8 mouse cellular contexts compared by ENCODE assay signal in genomic region chr2:157513737-157514208, GRCm38 (mm10). TPM values are rescaled to one million over a fixed set of nuclear protein-coding genes. Genes with fewer than 3 reads are reported as not detected.
DNase-seq lines count a peak whose midpoint lies in the region; ATAC-seq and TF ChIP-seq lines count a peak whose summit lies in the region.

No protein-coding gene starts in this region.

- no peak overlapping the region for H3K4me3 ChIP-seq in liver, embryonic 11.5 days (ENCODE audit: low read depth, low read length)
- no peak overlapping the region for H3K4me3 ChIP-seq in hindbrain, embryonic 14.5 days (replicated peaks; ENCODE audit: low read length)
- no peak overlapping the region for H3K4me3 ChIP-seq in midbrain, embryonic 13.5 days (replicated peaks)
- no peak overlapping the region for H3K4me3 ChIP-seq in thymus, adult 2 months (ENCODE audit: control insufficient read depth, insufficient read depth, low read length)

- peaks cover 3% of the 10 kb centered on the region; the same call in 1 of the 2 replicates for H3K4me1 ChIP-seq in liver, embryonic 11.5 days (replicated peaks; ENCODE audit: control insufficient read depth, insufficient read depth, low read length)
- H3K4me1 ChIP-seq in hindbrain, embryonic 14.5 days (replicated peaks; ENCODE audit: control insufficient read depth, insufficient read depth, low read length), result peaks cover 40% of the 10 kb centered on the region
- H3K4me1 ChIP-seq in midbrain, embryonic 13.5 days (replicated peaks), result peaks cover 60% of the 10 kb centered on the region
- no peaks in the 10 kb centered on the region for H3K4me1 ChIP-seq in thymus, adult 2 months (replicated peaks; ENCODE audit: control insufficient read depth, insufficient read depth, low read length)

- no peak for TF ChIP-seq CTCF in thymus, adult 2 months (IDR thresholded peaks at IDR 0.05; ENCODE audit: borderline replicate concordance, control insufficient read depth, extremely low read depth, insufficient read depth, low read length, poor library complexity)

- no peak for ATAC-seq in liver, embryonic 11.5 days (replicated peaks; ENCODE audit: low FRiP score)
- no peak for ATAC-seq in hindbrain, embryonic 14.5 days (ENCODE audit: low FRiP score)
- no peak for ATAC-seq in midbrain, embryonic 13.5 days

- no peaks in the 10 kb centered on the region for H3K27me3 ChIP-seq in liver, embryonic 11.5 days (replicated peaks; ENCODE audit: control insufficient read depth, insufficient read depth, low read length)
- H3K27me3 ChIP-seq in hindbrain, embryonic 14.5 days (ENCODE audit: control insufficient read depth, insufficient read depth, low read length), result no peaks in the 10 kb centered on the region
- no peaks in the 10 kb centered on the region for H3K27me3 ChIP-seq in midbrain, embryonic 13.5 days
- no peaks in the 10 kb centered on the region for H3K27me3 ChIP-seq in thymus, adult 2 months (ENCODE audit: control insufficient read depth, insufficient read depth, low read length)

- TF ChIP-seq POLR2A in thymus, adult 2 months (IDR thresholded peaks at IDR 0.05; ENCODE audit: control insufficient read depth, extremely low read depth, insufficient read depth, low read length, poor library complexity), result no peak

- H3K36me3 ChIP-seq in liver, embryonic 11.5 days (ENCODE audit: control insufficient read depth, insufficient read depth, low read length), result no peaks in the 10 kb centered on the region
- H3K36me3 ChIP-seq in hindbrain, embryonic 14.5 days (replicated peaks; ENCODE audit: control insufficient read depth, insufficient read depth), result no peaks in the 10 kb centered on the region
- H3K36me3 ChIP-seq in midbrain, embryonic 13.5 days, result no peaks in the 10 kb centered on the region
- H3K36me3 ChIP-seq in thymus, adult 2 months (ENCODE audit: control insufficient read depth, insufficient read depth, low read length), result no peaks in the 10 kb centered on the region

- H3K9ac ChIP-seq in liver, embryonic 11.5 days (ENCODE audit: low read depth, low read length), result no peak overlapping the region
- no peak overlapping the region for H3K9ac ChIP-seq in hindbrain, embryonic 14.5 days
- H3K9ac ChIP-seq in midbrain, embryonic 13.5 days (replicated peaks), result no peak overlapping the region

- no peak overlapping the region for H3K4me2 ChIP-seq in liver, embryonic 11.5 days
- no peak overlapping the region for H3K4me2 ChIP-seq in hindbrain, embryonic 14.5 days (replicated peaks)
- H3K4me2 ChIP-seq in midbrain, embryonic 13.5 days (replicated peaks), result no peak overlapping the region

- DNase-seq in liver, result peak; percentile 40
- DNase-seq in liver, embryonic 11.5 days (ENCODE audit: low spot score), result no peak
- peak; percentile 60 for DNase-seq in embryo, embryonic 10.5 days (ENCODE audit: low spot score)
- no peak for DNase-seq in hindbrain, embryonic 14.5 days (ENCODE audit: low spot score)
- DNase-seq in thymus, adult 2 months, result no peak
- DNase-seq in left cerebral cortex, adult 8-10 months (ENCODE audit: low spot score in 2 of 2), result no peak
- no peak for DNase-seq in layer of hippocampus, postnatal 36 days

- 38% methylated on average over 9 of the region's 9 CpGs for WGBS in liver, embryonic 11.5 days
- 27% methylated on average over 9 of the region's 9 CpGs for WGBS in hindbrain, embryonic 14.5 days
- 20% methylated on average over 9 of the region's 9 CpGs for WGBS in midbrain, embryonic 13.5 days
- WGBS in thymus, adult 2 months, result 49% methylated on average over 9 of the region's 9 CpGs

- H3K27ac ChIP-seq in liver, embryonic 11.5 days (ENCODE audit: low read depth, low read length), result no peak overlapping the region
- H3K27ac ChIP-seq in hindbrain, embryonic 14.5 days, result 0 out of 2 replicates have a peak overlapping the region, but pooled peaks have one; percentile 11
- peak overlapping the region; percentile 69; the same call in 1 of the 2 replicates for H3K27ac ChIP-seq in midbrain, embryonic 13.5 days
- no peak overlapping the region for H3K27ac ChIP-seq in thymus, adult 2 months (ENCODE audit: control insufficient read depth, insufficient read depth, low read length)

- H3K9me3 ChIP-seq in liver, embryonic 11.5 days (ENCODE audit: control insufficient read depth, low read length), result no peaks in the 10 kb centered on the region
- no peaks in the 10 kb centered on the region for H3K9me3 ChIP-seq in hindbrain, embryonic 14.5 days (ENCODE audit: control insufficient read depth, low read length)
- H3K9me3 ChIP-seq in midbrain, embryonic 13.5 days, result no peaks in the 10 kb centered on the region

RNA-seq across cellular contexts. Expression of gene Nnat, which starts 46.1 kb away (rescaled TPM):
- 143 and 171 TPM in 2 replicates for polyA plus RNA-seq in liver, embryonic 11.5 days (2014; fragmentation: Nextera tagmentation; extraction: Ambion mirVana)
- polyA plus RNA-seq in hindbrain, embryonic 14.5 days (2014; fragmentation: Nextera tagmentation; extraction: Ambion mirVana), result 4,569 and 4,588 TPM in 2 replicates
- polyA plus RNA-seq in midbrain, embryonic 13.5 days (2015; fragmentation: Nextera tagmentation; extraction: Ambion mirVana), result 8,644 and 8,868 TPM in 2 replicates
- 2.5 and 17.0 TPM in 2 replicates for polyA plus RNA-seq in thymus, adult 2 months (2012; rRNA removed)
- total RNA-seq in left cerebral cortex, adult 8-10 months (2022), result 100 to 1,000 TPM; 199 to 269 (median 247) TPM
- total RNA-seq in layer of hippocampus, postnatal 36 days (2021), result 100 to 1,000 TPM; 539 to 601 TPM

RNA-seq across cellular contexts. Expression of gene Blcap, which starts 57.3 kb away (rescaled TPM):
- 25.9 and 26.2 TPM in 2 replicates for polyA plus RNA-seq in liver, embryonic 11.5 days (2014; fragmentation: Nextera tagmentation; extraction: Ambion mirVana)
- 285 and 323 TPM in 2 replicates for polyA plus RNA-seq in hindbrain, embryonic 14.5 days (2014; fragmentation: Nextera tagmentation; extraction: Ambion mirVana)
- 246 and 256 TPM in 2 replicates for polyA plus RNA-seq in midbrain, embryonic 13.5 days (2015; fragmentation: Nextera tagmentation; extraction: Ambion mirVana)
- polyA plus RNA-seq in thymus, adult 2 months (2012; rRNA removed), result 28.2 and 35.3 TPM in 2 replicates
- 100 to 1,000 TPM; 117 to 129 (median 119) TPM for total RNA-seq in left cerebral cortex, adult 8-10 months (2022)
- total RNA-seq in layer of hippocampus, postnatal 36 days (2021), result 100 to 1,000 TPM; 117 to 137 TPM

Comparison
In these comparisons a context has a peak if more than half of its experiments do, and no peak if none do; other contexts are left out.
1. DNase-seq: peak in liver (single experiment) and embryo, embryonic 10.5 days (single experiment); none in liver, embryonic 11.5 days (single experiment), hindbrain, embryonic 14.5 days (single experiment), thymus, adult 2 months (single experiment), left cerebral cortex, adult 8-10 months (0 of 2) and layer of hippocampus, postnatal 36 days (0 of 2).
2. H3K27ac ChIP-seq: peak in hindbrain, embryonic 14.5 days (single experiment) and midbrain, embryonic 13.5 days (single experiment); none in liver, embryonic 11.5 days (single experiment) and thymus, adult 2 months (single experiment).
3. RNA of gene Nnat, which starts 46.1 kb away (polyA plus RNA-seq): 8,644 to 8,868 TPM in midbrain, embryonic 13.5 days and 4,569 to 4,588 TPM in hindbrain, embryonic 14.5 days; 143 to 171 TPM in liver, embryonic 11.5 days and 2.5 to 17.0 TPM in thymus, adult 2 months; every median in the first group is over 10 times any median in the second.